Mouse (Mus musculus) stomach, postnatal 0 days (tissue): ENCODE measurements around the gene Cnih3.
A peak's percentile ranks its signal among the peaks of the same experiment; 100 is the strongest.

Source experiments
- CTCF ChIP-seq: IDR thresholded peaks from 2 replicates; pipeline ENCODE4 v1.5.1; 2016; ENCODE audit warnings: antibody characterized with exemption, low read depth, mild to moderate bottlenecking, moderate library complexity
- EP300 ChIP-seq: optimal IDR thresholded peaks from 2 replicates; pipeline ENCODE3; 2016; ENCODE audit warnings: antibody characterized with exemption

- TF ChIP-seq CTCF (peak; percentile 65), EP300 (no peak)
Measured at GRCm38 (mm10) chr1:181393250-181394149, 41.1 kb downstream of the Cnih3 start.
